Mouse (Mus musculus) hematopoietic stem cell, adult 5-6 weeks (primary cell): ENCODE data around the gene Nav2. TPM values are rescaled to one million over a fixed set of nuclear protein-coding genes. Genes with fewer than 3 reads are reported as not detected.

Source experiments
- ATAC-seq, 2 experiments: fragments of 125-278 bp in 1 of 2; replicated peaks in 1 of 2; 2 replicates each; pipeline ENCODE4 v1.8.0; 2016 to 2017; ENCODE audit warnings: inconsistent platforms in 2 of 2, mild to moderate bottlenecking in 2 of 2, moderate number of reproducible peaks in 2 of 2, low read depth in 1 of 2, moderate TSS enrichment in 1 of 2; ENCODE audit not compliant: low FRiP score in 2 of 2, poor library complexity in 2 of 2, severe bottlenecking in 2 of 2, insufficient read depth in 1 of 2, low TSS enrichment in 1 of 2
- total RNA-seq: library from RNA; stranded (forward); fragments of 172-1452, 232-1000 nt; gene quantifications from 2 replicates; pipeline ENCODE4 v1.2.3, GENCODE M21; 2017

Nav2 gene
- total RNA-seq, 1 experiment from 2014 or later: 7.4 TPM

DNA sequence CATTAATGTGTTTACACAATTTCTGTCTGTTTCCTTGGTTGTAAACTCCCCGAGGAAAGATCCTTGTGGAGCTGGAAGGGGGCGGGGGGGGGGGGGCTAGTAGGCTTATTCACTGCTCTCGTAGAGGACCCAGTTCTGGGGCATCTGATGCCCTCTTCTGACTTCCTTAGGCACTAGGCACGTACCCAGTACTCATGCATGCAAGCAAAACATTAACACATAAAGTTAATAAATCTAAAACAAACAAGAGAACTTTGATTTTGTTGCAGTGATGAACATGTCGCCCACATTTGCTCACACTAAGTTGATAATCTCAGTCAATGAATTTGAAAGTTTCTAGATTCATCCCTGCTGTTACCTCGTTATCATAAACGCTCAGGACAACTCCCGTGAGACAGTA lies 325.8 kb downstream of the Nav2 start:
- no peak for ATAC-seq

GRCm38 (mm10) chr7:49235271-49235681 lies 326.8 kb downstream of the Nav2 start:
- no peak for ATAC-seq

GRCm38 (mm10) chr7:49235821-49236220 lies 327.3 kb downstream of the Nav2 start:
- ATAC-seq: no peak

GRCm38 (mm10) chr7:49240461-49240860 lies 331.9 kb downstream of the Nav2 start:
- peak; percentile 80 to 81 for ATAC-seq

DNA sequence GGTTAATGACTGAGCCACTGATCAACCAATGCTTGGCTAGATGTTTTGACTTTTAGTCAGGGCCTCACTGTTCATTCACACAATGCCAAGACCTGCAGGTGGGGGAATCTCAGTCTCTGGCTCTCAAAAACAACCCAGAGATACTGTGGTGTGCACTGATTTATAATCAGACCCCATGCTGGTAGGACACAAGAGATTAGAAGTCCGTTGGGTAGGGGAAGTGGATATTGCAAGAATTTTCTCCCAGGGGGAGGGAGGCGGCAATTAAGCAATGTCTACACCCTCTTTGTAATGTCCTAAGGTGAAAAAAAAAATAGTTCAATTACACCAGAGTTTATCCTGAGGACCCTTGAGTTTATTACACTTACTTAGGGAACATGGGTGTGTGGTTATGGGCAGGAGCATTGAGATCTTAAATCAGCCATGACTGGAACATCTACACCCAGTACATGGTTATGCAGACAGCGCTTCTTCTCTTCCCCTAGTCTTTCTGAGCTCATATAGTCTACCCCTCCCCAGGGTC lies 332.8 kb downstream of the Nav2 start:
- no peak for ATAC-seq

DNA sequence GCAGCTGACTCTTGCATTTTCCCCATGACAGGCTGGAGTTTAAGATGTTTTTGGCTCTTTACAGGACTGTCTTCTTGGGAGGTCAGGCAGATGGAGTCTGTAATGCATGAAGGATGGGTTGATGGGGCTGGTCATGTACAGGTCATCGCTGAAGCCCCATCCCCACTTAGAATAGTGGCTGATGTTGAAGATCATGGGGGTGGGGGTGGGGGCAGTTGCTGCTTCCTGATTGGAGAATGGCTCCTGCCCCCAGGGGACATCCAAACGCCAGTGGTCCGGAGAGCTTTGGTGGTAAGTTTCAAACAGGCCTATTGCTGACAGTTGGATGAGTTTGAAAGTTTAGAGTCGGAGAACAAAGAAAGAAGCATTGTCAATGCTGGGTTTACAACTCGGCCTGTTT lies 333.7 kb downstream of the Nav2 start:
- ATAC-seq: no peak

GRCm38 (mm10) chr7:49243079-49243478 lies 334.6 kb downstream of the Nav2 start:
- ATAC-seq: no peak

DNA sequence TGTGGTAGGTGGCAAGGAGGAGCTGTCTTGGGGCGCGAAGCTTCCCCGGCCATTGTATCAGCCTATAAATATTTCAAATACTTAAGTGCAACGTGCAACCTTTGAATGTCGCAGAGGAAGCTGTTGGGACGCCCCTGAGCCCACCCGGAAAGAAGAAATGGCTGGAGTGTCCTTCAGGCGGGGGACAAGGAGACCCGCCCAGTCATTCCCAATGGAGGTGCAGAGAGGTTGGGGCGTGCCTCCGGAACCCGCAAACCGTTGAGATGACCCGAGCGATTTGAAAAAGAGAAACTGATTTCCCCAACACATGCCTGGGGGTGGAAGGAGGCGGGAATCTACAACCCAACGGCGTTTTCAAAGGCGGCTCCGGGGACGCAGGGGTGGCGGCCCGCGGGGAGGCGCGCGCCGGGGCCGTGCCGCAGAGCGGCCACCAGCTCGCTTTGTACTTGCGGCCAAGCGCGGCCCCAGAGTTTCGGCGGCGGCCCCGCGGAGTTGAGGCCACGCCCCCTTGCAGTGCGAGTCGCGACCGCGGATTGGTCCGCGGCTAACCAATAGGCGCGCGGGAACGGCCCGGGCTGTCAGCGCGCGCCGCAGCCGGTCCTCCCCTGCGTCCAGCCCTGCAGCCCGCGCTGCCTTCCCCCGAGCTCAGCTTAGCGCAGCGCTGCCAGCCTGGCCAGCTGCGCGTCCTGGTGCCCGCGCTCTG lies 337.2 kb downstream of the Nav2 start:
- peak; percentile 85 to 87 for ATAC-seq

DNA sequence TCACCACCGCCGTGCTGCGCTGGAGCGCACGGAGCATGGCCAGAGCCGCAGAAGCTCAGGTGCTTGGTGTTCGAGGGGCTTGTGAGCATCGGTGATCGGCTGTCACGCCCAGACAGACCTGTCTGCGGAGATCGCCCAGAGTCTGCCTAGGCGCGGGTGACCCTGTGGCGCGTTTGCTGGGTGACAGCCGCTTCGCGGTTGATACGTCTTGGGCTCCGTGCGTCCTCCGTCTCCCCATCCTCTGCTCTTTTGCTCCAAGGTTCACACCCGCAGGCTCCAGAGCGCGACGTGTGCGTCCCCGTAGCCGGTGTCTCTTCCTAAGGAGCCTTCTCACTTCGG lies 337.7 kb downstream of the Nav2 start:
- no peak; a peak in 1 of 4 replicates for ATAC-seq

- ATAC-seq: no peak
Observed at GRCm38 (mm10) chr7:49246584-49247481, 338.3 kb downstream of the Nav2 start.

GRCm38 (mm10) chr7:49247744-49248331 lies 339.3 kb downstream of the Nav2 start:
- ATAC-seq: no peak

DNA sequence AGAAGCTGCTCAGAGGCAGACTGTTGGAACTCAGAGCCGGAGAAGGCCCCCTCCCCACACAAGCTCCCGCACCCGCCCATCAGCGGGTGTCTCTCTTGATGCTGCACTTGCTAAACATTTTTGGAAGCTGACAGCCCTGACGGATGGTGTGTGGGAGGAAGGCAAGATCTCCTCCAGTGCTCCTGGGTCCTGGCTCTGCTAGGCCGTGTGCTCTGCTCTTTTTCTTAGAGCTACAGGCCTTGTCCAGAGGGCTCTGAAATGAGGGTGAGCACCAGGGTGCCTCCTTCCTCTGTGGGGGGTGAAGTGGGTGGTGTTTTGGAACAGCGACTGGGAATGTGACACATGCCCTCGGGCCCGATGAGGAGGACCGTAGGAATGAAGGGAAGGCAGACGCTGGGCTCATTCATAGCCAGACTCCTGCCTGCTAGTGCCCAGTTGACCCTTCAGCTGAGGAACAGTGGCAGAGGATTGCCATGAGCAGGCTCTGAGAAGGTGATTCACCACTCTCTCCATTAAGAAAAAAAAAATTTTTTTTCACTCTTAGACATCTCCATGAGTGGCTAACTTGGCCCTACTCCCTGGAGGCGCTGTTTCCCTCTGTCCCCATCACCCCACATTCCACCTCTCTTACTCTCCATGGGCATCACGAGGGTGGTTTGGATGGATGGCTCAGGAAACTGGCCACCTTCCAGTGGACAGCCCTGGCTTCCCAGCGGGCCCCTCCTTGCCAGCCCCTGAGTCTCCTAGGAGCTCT lies 340.0 kb downstream of the Nav2 start:
- no peak for ATAC-seq

- no peak for ATAC-seq
Observed at GRCm38 (mm10) chr7:49249462-49249861, 340.9 kb downstream of the Nav2 start.

- peak; percentile 44 to 52 for ATAC-seq
Observed at GRCm38 (mm10) chr7:49249996-49250395, 341.5 kb downstream of the Nav2 start.

- no peak for ATAC-seq
Observed at GRCm38 (mm10) chr7:49250581-49251307, 342.2 kb downstream of the Nav2 start.

DNA sequence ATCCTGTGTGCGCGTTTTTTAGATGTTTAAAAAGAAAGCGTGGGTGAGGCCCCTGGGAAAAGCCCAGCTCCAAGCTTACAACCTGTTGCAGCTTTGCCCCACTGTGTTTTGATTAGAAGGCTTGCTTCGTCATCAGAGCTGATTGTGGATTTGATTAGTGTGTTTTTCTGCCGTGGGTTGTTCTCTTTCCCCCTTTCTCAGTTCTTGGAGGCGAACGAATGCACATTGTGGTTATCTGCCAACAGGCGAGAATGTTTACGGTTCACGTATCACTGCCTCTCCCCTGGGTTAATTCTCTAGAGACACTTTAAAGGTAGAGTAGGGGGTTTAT lies 342.8 kb downstream of the Nav2 start:
- ATAC-seq: no peak

DNA sequence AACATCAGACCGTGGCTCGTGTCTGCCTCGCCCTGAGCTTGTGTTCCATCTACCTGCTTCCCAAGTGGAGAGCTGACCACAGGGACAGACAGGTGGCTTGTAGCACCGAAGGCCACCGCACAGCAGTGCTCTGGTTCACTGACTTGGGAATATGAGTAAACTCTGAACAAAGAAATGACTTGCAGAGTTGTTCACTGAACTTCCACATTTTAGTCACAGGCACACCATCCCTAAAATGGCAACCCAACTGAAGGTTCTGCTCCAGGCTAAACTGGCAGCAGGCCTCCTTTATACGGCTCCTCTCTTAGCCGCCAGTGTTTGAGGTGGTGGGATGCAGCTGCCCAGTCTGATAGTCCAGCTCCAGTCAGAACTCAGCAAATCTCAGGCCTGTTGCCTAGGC lies 343.9 kb downstream of the Nav2 start:
- no peak for ATAC-seq
